Mouse (Mus musculus) hematopoietic stem cell, adult 5-6 weeks (primary cell): ENCODE results near the gene Lnx2. TPM values are rescaled to one million over a fixed set of nuclear protein-coding genes. Genes with fewer than 3 reads are reported as not detected.

Experiments
- ATAC-seq, 2 experiments: fragments of 125-278 bp in 1 of 2; replicated peaks in 1 of 2; 2 replicates each; pipeline ENCODE4 v1.8.0; 2016 to 2017; ENCODE audit warnings: inconsistent platforms in 2 of 2, mild to moderate bottlenecking in 2 of 2, moderate number of reproducible peaks in 2 of 2, low read depth in 1 of 2, moderate TSS enrichment in 1 of 2; ENCODE audit not compliant: low FRiP score in 2 of 2, poor library complexity in 2 of 2, severe bottlenecking in 2 of 2, insufficient read depth in 1 of 2, low TSS enrichment in 1 of 2
- total RNA-seq: library from RNA; stranded (forward); fragments of 172-1452, 232-1000 nt; gene quantifications from 2 replicates; pipeline ENCODE4 v1.2.3, GENCODE M21; 2017

The Lnx2 gene
- total RNA-seq = 3.6 and 4.4 TPM in 2 replicates

GRCm38 (mm10) chr5:147076026-147076798 is at the start of gene Lnx2:
Lnx2 (minus strand) TSS chr5:147076586.
- ATAC-seq = peak; percentile 95 to 96

DNA sequence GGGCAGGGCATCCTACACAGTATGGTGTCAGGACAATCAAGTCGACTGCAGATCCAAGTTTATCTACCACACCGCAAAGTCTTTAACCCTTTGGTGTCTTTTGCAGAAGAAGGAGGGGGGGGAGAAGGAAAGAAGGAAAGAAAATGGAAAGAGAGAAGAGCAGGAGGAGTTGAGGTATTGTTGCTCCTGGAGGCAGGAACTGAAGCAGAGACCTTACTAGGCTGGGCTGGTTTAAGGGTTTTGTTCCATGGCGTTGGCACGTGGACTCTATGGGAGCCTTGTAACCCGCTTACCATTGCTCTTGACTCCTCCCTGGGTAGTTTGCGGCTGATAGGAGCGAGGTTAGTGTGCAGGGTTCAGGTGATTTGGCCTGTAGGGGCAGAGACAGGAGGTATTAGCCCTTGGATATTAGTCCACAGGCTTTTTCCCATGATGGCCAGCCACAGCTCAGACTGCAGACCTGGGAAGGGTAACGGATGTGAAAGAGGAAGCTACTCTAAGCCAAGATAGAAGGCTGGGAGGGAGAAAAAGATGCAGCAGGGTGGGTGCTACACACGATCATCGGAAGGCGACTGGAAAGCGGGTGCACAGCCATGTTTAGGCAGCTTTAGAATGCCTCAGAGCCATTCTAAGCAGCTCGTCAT is 49.3 kb upstream of the Lnx2 start:
- no peak for ATAC-seq

DNA sequence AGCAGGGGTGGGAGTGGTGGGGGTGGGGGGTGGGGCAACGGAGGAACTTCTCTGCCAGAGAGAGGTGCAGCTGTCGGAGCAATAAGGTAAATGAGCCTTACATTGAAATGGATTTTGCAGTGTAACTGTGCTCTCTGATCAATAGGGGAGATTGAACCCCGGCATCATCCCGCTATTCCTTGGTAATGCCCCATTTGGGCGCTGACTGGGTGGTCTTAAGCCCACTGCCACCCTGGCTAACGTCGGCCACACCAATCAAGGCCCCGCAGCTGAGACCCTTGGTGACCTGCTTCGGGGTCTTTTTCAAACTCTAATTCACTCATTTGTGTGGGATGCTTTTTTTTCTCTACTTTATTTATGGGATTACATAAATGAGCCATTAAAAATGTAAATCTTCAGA is 48.4 kb upstream of the Lnx2 start:
- ATAC-seq = no peak

DNA sequence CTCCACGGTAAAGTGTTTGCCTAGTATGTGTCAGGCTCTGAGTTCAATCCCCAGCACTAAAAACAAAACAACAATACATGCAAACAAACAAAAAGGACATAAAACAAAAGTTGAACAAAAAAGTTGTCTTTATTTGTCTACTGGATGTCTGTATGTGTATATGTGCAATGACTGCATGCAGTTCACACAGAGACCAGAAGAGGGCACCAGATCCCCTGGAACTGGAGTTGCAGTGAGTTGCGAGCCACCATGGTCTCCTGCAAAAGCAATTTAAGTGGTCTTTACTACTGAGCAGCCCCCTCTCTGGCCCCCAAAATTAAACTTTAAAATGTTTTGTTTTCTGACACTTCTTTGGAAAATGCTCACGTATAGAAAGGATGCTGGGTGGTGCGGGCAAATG is 44.8 kb upstream of the Lnx2 start:
- ATAC-seq = no peak

DNA sequence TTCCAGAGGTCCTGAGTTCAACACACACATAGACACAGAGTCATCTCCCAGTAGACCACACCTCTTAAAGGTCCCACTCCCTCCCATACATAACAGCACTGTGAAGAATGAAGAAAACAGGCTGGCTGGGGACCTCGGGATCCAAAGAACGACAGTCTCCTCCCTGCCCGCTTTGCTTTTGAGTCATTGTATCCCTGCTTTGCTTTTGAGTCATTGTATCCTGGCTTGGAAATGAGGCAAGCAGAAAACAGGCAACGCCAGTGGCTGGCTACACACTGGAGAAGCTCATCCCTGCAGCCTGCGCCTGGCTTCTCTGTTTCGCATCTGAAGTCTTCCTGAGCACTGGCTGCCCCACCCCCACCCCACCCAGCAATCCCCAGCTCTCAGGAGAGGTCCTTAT is 40.6 kb upstream of the Lnx2 start:
- no peak for ATAC-seq

DNA sequence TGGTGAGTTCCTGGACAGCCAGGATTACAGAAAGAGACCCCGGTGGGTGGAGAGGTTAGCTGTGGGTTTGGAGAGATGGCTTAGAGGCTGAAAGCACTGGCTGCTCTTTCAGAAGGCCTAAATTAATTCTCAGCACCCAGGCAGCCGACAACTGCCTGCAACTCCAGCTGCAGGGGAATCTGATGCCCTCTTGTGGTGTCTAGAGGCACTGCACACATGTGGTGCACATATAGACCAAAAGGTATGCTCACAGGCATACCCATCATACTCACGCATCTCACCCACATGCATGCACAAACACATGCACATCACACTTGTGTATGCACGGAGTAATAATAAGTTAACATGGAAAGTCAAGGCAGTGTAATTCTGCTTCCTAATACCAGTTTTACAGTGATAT is 39.2 kb upstream of the Lnx2 start:
- ATAC-seq = no peak

DNA sequence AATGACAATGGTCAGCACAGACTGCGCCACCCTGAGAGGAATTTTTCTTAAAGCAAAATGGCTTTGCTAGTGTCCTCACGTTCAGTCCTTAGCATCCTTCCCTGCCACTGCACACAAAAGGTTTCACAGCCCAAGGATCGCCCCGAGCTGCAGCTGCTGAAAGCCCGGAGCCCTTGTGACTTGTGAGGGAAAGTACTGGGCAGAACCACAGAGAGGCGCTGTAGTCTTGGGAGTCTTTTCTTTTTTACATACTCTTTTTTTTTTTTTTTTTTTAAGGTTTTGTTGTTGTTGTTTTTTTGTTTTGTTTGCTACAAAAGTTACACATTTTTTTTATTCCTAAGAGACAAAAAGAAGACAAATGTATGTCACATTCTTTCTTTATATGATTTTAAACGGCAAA is 38.4 kb upstream of the Lnx2 start:
- no peak for ATAC-seq

GRCm38 (mm10) chr5:147108861-147109591 is 32.6 kb upstream of the Lnx2 start:
- ATAC-seq = no peak

DNA sequence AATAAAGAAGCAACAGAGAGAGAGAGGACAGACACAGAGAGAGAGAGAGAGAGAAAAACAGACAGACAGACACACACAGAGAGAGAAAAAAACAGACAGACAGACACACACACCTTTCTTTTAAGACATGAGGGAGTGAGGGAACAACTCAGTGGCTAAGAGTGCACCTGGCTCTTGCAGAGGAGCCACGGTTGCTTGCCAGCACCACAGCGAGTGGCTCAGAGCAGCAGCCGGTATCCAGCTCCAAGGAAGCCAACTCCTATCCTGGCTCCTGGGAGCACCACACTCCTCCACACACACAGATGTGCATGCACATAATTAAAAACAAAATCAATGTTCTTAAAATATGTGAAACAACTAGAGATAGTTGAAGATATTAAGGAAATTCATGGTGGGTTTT is 30.9 kb upstream of the Lnx2 start:
- ATAC-seq = no peak

GRCm38 (mm10) chr5:147102295-147102694 is 25.9 kb upstream of the Lnx2 start:
- ATAC-seq = no peak

- ATAC-seq = no peak
Observed at GRCm38 (mm10) chr5:147100180-147100579, 23.8 kb upstream of the Lnx2 start.

GRCm38 (mm10) chr5:147098667-147099066 is 22.3 kb upstream of the Lnx2 start:
- no peak for ATAC-seq

DNA sequence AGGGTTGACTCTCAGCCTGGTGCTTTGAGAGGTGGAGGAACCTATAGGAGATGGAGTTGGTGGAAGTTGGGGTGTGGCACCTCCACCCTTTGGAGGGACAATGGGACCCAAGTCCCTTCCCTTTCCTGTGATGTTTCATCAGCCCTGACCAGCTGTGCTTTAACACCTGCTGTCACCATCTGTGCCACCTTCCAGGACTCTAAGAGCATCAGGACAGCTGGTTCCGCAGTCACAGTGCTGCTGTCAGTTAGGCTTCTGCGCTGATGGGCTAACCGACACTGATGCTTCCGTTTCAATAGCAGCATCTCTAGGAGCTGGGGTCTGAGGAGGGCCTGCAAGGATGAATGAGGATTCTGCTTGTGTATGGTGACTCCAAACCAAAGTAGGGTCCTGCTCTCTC is 20.2 kb upstream of the Lnx2 start:
- ATAC-seq = no peak

DNA sequence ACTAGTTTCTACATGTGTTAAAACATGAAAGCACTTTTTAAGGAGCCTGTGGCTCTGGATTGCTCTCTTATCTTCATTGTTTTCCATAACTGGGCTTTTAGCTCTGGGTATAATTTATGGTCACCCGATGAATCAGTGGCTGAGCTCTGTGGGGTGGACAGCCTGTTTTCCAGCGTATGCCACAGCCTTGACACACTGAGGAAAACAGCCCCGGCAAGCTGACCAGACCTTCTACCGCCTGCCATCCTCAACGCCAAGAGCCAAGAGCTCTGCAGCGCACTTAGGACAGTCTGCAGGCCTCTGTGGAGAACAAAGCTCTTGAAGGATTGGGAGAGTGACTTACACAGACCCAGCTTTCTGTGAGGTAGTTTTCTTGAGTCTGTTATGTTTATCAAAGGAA is 17.9 kb upstream of the Lnx2 start:
- no peak for ATAC-seq

DNA sequence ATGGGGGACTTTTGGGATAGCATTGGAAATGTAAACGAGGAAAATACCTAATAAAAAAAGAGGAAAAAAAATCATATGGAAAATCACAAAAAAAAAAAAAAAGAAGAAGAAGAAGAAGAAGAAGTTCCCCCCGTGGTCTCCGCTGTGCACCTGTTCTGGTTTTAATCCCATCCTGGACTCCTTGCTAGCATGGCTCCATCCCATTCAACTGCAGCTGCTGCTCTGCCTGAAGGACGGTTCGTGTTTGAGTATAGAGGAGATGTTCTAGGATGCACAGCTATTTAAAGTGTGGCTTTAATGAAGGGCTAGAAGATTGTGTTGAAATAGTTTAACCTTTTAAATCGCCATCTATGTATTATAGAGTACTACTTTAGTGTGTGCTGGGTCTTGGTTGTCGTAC is 16.1 kb upstream of the Lnx2 start:
- ATAC-seq = no peak

- no peak for ATAC-seq
Observed at GRCm38 (mm10) chr5:147090256-147090963, 14.0 kb upstream of the Lnx2 start.

- ATAC-seq = no peak
Observed at GRCm38 (mm10) chr5:147089836-147090235, 13.4 kb upstream of the Lnx2 start.

GRCm38 (mm10) chr5:147086816-147087215 is 10.4 kb upstream of the Lnx2 start:
- no peak for ATAC-seq
